Comparison of ENCODE assay signal across 20 mouse cellular contexts in genomic region chr5:107062229-107062852, GRCm38 (mm10).
A peak's percentile ranks its signal among the peaks of the same experiment; 100 is the strongest.
DNase-seq lines count a peak whose midpoint lies in the region; ATAC-seq lines count a peak whose summit lies in the region.
"Had no signal": no experiment of that assay in that cellular context is flagged by ENCODE, and none has a peak within 500 bp of the region (broad histone marks: within the 10 kb centered on the region; RNA-seq: fewer than 3 reads in every experiment).

No protein-coding gene starts in this region.

- H3K36me3 ChIP-seq in midbrain, embryonic 10.5 days, result no peaks in the 10 kb centered on the region
- no peaks in the 10 kb centered on the region for H3K36me3 ChIP-seq in midbrain, embryonic 13.5 days
- no peaks in the 10 kb centered on the region for H3K36me3 ChIP-seq in heart, embryonic 12.5 days
- H3K36me3 ChIP-seq: embryonic facial prominence, embryonic 10.5 days; limb, embryonic 13.5 days had no signal

- peaks cover 5% of the 10 kb centered on the region; the same call in 1 of the 2 replicates for H3K9me3 ChIP-seq in midbrain, embryonic 10.5 days (replicated peaks)
- no peaks in the 10 kb centered on the region for H3K9me3 ChIP-seq in midbrain, embryonic 13.5 days
- 0 out of 2 replicates have a peak, but pooled peaks cover 5% of the 10 kb centered on the region for H3K9me3 ChIP-seq in heart, embryonic 12.5 days (replicated peaks)
- H3K9me3 ChIP-seq: embryonic facial prominence, embryonic 10.5 days had no signal

- peaks cover 16% of the 10 kb centered on the region for H3K4me1 ChIP-seq in midbrain, embryonic 10.5 days
- H3K4me1 ChIP-seq in midbrain, embryonic 13.5 days (replicated peaks), result no peaks in the 10 kb centered on the region
- H3K4me1 ChIP-seq in heart, embryonic 12.5 days (replicated peaks), result peaks cover 25% of the 10 kb centered on the region
- H3K4me1 ChIP-seq: limb, embryonic 13.5 days had no signal

- no peak overlapping the region for H3K4me2 ChIP-seq in midbrain, embryonic 13.5 days (replicated peaks)
- no peak overlapping the region for H3K4me2 ChIP-seq in heart, embryonic 12.5 days
- H3K4me2 ChIP-seq: limb, embryonic 13.5 days had no signal

- 57% methylated on average over 12 of the region's 12 CpGs for WGBS in midbrain, embryonic 10.5 days
- WGBS in midbrain, embryonic 13.5 days, result 43% methylated on average over 12 of the region's 12 CpGs
- 34% methylated on average over 12 of the region's 12 CpGs for WGBS in heart, embryonic 12.5 days

- no peak for ATAC-seq in midbrain, embryonic 13.5 days
- ATAC-seq in heart, embryonic 12.5 days (ENCODE audit: insufficient number of reproducible peaks, low FRiP score), result peak; percentile 77
- ATAC-seq: lung, postnatal 0 days; midbrain, embryonic 16.5 days had no signal

- no peak overlapping the region for H3K9ac ChIP-seq in midbrain, embryonic 13.5 days (replicated peaks)
- H3K9ac ChIP-seq in heart, embryonic 12.5 days, result no peak overlapping the region
- H3K9ac ChIP-seq: limb, embryonic 13.5 days; liver, embryonic 14.5 days had no signal

- H3K27ac ChIP-seq in midbrain, embryonic 10.5 days (replicated peaks), result 0 out of 2 replicates have a peak overlapping the region, but pooled peaks have one; percentile 33
- no peak overlapping the region for H3K27ac ChIP-seq in midbrain, embryonic 13.5 days
- H3K27ac ChIP-seq in heart, embryonic 12.5 days (ENCODE audit: poor library complexity, severe bottlenecking), result peak overlapping the region; percentile 92
- H3K27ac ChIP-seq: embryonic facial prominence, embryonic 10.5 days; kidney, postnatal 0 days; limb, embryonic 13.5 days; liver, embryonic 14.5 days; stomach, postnatal 0 days had no signal

- 0 out of 2 replicates have a peak, but pooled peaks cover 3% of the 10 kb centered on the region for H3K27me3 ChIP-seq in midbrain, embryonic 10.5 days (ENCODE audit: low read depth, poor library complexity, severe bottlenecking)
- H3K27me3 ChIP-seq in midbrain, embryonic 13.5 days, result no peaks in the 10 kb centered on the region
- H3K27me3 ChIP-seq in heart, embryonic 12.5 days (replicated peaks), result no peaks in the 10 kb centered on the region
- H3K27me3 ChIP-seq: limb, embryonic 13.5 days had no signal

- no peak overlapping the region for H3K4me3 ChIP-seq in midbrain, embryonic 10.5 days
- H3K4me3 ChIP-seq in midbrain, embryonic 13.5 days (replicated peaks), result no peak overlapping the region
- no peak overlapping the region for H3K4me3 ChIP-seq in heart, embryonic 12.5 days
- H3K4me3 ChIP-seq: embryonic facial prominence, embryonic 10.5 days; limb, embryonic 13.5 days had no signal

- intact Hi-C loops in heart, postnatal 14 days (cut with DNase I), result no loop called here

- DNase-seq in midbrain, embryonic 10.5 days (ENCODE audit: low spot score), result peak; percentile 31
- peak; percentile 36 to 51 for DNase-seq in heart, postnatal 14 days
- no peak for DNase-seq in retina, postnatal 1 day
- DNase-seq in frontal cortex, adult 2 months (ENCODE audit: extremely low spot score in 1 of 2, low spot score in 1 of 2), result no peak
- DNase-seq in ovary, postnatal 36 days (ENCODE audit: low spot score), result no peak
- DNase-seq: B cell, adult 2 months; cerebellum, adult 8-10 months; gastrocnemius, postnatal 10 days; kidney, adult 18-20 months; right cerebral cortex, postnatal 4 days; thymus, postnatal 25 days had no signal

Comparison
In these comparisons a context has a peak if more than half of its experiments do, and no peak if none do; other contexts are left out.
1. DNase-seq: peak in midbrain, embryonic 10.5 days (single experiment) and heart, postnatal 14 days (2 of 2); none in retina, postnatal 1 day (single experiment), frontal cortex, adult 2 months (0 of 2) and ovary, postnatal 36 days (single experiment).